Mouse (Mus musculus) skeletal muscle tissue, adult 2 months (tissue): ENCODE measurements around the gene Hras.

ENCODE experiments used
- DNase-seq: peaks from one replicate; pipeline ENCODE4 v3.0.0-alpha.2; 2012; ENCODE audit warnings: low read depth, low spot score

Hras gene

DNA sequence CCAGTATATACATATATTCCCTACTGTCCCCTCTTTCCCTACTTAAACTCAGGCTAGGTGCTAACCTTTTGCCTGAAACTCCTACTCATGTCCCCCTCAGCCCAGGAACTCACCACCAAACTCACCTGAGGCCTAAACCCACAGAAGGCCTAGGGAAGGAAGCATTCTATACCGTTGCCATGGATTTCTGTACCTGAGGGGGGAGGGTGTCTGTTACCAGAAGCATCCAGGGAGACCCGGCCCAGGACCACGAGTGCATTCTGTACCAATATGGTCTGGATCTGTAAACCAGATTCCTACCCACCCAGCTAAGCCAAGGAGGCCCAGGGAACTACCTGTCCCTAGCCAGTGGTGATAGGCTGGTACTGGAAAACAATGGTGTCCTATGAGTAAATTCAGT, 20.5 kb upstream of the Hras start:
- no peak for DNase-seq

DNA sequence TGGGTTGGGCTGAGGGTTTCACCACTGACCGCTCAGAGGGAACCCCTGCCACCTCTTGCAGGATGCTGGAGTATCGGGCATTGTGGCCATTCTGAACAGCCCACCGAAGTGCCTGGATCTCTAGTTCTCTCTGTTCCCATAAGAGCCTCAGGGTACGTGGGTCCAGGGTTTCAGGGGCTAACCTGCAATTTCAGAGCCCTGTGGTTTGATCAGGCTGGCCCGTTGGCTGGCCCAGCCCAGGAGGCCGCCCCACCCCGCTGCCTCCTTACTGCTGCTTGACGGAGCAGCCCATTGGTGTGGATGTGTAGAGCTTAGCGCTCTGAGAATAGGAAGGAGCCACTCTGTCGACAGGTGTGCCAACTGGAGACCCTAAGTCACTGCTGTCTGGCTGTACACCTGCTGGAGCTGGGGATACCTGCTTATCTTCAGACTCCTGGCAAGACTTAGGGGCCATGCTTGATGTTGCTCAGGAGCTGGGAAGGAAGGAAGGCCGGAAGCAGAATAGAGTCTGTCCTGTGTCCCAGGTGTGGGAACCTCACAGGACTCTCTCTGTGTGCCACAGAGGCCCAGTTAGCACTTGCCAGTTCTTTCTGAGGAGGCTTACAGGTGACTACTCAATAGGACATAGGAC, 19.9 kb upstream of the Hras start, which contains the start of gene Lmntd2:
TSS of gene Lmntd2 (minus strand) at position 476 of the 631 bp plus-strand sequence.
- no peak for DNase-seq

DNA sequence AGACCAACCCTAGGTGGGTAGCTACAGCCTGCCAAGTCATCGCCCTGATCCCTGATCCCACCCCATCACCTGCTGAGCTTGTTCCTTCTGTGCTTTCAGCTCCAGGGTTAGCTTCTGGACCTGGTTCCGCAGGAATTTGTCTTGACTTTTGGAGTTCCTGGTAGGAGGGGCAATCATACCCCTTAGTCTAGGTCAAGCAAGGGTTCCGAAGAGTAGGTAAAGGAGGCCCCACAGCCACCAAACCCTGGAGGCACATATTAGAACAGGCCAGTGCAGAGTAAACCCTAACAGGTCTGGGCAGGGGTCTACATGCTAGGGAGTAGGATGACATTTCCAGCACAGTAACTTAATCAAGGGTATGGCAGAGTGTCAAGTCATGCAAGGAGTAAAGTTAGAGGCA, 19.3 kb upstream of the Hras start:
- no peak for DNase-seq

DNA sequence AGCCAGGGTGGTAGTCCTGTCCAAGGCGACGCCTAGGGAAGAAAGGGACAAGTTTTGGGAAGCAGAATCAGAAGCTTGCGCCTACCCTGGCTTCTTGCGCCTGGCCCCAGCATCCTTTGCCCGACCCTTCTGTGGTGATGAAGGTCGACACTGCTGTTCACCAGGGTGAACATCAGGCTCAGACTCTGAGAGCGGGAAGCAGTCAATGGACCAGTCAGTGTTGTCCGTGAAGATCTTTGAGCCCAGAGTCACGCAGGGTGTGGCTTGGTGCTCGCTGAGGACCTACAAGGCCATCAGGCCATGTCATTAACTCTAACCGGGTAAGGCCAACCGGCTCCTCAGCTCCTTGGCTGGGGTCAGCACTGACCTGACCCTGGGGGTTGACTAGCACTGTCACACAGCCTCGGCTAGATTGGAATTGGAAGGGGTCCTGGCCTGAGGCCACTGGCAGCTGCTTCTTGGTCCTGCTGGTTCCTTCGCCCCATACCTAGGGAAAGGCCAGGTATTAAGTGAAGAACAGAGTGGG, 16.9 kb upstream of the Hras start:
- no peak for DNase-seq

DNA sequence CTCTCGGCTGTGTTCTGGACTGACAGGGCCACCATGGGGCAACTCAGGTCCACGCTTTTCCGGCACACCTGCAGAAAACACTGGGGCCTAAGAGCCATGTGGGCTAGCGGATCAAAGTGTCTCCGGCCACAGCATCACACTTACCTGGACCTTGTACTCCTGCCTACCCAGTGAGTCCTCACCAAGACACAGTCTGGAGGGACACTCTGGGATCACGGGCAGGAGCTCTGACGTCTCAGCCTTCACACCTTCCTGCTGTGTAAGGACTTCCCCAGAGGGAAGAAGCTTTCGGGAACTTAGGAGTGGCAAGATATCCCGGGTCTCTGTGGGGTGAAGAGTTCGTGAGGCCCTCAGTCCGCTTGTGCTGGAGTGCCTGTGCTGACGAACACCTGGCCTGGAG, 16.3 kb upstream of the Hras start:
- DNase-seq, result no peak

DNA sequence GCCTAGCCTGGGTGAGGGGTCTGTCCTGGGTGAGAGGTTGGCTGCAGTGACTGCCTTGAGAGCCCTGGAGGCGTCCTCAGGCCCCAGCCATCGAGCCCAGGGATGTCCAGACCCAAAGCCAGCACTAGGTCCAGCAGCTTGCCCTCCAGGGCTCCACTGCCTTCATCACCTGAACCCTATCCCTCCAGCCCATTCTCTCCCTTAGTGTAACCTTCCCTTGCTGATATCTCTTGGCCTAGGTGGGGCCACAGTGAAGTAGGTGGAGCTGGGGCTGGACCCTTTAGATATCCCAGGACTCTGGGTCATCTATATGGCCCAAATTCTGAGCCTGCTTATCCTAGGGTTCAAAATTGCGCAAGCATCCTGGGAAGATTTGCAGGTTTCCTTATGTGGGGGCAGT, 15.7 kb upstream of the Hras start:
- no peak for DNase-seq

DNA sequence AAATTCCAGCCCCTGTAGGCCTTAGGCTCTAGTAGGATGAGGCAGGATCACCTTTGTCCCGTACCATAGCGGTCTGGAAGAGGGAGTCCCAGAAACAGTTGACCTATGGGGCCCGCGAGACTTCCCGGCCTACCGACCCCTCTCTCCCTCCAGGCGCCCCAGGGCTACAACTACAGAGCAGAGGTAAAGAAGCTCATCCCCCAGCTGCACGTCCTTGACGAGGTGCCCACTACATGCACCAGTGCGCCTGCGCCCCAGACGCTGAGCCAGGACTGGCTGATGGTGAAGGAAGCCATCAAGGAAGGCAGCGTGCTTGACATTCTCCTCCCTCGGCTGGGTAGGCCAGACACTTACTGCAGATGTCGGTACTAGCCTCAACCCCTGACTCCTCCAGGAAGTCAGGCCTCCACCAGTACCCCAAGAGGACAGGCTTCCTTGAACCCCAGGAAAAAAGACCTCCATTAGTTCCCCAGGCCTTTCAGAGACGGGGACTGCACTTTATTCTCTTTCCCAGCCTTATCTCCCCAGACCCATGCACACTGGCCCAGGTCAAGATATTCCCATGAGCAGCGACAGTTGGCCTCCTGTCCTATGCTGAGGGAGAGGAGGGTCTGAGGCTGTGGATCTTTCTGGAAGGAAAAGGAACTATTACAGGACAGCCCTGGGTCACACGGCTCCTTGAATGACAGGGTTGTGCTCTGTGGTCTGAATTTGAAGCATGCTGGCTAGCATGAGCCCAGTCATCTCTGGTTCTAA, 12.6 kb upstream of the Hras start:
- no peak for DNase-seq

DNA sequence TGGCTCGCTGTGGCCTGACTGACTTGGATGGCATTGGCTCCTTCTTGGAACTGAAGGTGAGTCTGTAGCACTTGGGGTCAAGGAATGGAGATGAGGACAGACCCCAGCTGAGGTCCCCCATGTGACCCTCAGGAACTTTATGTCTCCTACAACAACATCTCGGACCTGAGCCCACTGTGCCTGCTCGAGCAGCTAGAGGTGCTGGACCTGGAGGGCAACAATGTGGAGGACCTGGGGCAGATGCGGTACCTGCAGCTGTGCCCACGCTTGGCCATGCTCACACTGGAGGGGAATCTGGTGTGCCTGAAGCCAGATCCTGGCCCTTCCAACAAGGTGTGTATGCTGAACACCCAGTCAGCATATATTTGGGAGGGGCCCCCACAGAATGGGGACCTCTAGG, 11.7 kb upstream of the Hras start:
- DNase-seq, result no peak

DNA sequence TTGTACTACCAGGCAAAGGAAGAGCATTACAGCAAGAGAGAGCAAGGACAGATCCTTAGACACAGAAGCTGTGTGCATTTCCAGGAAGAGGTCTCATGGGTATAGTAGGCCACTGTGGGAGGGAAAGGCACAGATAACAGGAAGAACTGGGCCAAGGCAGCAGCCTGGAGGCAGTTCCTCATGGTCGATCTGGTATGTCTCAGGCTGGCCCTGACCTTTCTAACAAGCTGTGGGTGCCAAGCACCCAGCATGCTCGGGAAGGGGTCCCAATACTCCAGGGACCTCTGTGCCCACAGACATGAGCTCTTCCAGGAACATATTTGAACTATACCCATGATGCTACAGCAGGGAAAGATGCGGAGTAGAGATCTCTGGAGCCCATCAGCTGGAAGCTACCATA, 10.7 kb upstream of the Hras start:
- no peak for DNase-seq

DNA sequence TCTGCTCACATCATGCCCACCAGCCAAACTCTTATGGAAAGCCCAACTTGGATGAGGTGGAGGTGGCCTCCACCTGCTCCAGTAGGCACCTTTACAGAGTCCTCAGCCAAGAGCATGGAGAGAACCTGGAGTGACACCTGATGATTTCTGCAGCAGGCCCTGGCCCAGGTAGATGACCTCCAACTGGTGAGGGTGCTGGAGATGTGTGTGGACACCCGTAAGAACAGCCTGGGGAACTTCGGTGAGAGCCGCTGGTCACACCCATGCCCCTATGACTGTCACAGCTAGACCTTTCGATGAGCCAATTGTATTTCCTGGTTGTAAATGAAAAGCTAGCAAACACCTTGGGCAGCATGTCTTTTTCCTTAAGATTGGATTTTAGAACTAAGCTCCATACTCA, 4.3 kb upstream of the Hras start:
- DNase-seq, result no peak

DNA sequence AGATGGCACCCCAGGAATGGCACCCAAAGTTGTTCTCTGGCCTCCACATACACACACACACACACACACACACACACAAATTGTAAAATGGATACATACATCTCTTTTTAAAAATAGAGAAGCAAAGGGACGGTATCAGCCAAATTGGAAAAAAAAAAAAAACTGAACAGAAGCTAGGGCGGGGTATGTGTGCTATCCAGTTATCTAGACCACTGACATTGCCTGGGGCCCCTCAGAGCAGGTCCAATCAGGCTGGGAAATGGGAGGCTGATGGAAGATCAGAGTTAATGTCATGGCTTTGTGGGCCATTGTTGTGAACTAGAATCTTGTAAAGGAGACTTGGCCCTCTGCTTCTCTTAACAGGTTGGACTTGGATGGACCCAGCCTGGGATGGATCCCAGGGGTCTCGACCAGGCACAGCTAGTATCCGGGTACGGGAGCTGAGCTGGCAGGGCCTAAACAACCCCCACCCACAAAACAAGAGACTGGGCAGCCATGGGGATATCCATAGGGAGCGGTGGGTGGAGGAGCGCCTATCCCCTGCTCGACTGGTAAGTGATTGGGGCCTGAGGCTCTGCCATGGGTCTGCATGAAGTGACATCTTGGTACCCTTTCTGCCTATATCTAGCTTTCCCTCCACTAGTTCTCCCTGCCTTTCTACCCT, 2.9 kb upstream of the Hras start:
- DNase-seq, result no peak

DNA sequence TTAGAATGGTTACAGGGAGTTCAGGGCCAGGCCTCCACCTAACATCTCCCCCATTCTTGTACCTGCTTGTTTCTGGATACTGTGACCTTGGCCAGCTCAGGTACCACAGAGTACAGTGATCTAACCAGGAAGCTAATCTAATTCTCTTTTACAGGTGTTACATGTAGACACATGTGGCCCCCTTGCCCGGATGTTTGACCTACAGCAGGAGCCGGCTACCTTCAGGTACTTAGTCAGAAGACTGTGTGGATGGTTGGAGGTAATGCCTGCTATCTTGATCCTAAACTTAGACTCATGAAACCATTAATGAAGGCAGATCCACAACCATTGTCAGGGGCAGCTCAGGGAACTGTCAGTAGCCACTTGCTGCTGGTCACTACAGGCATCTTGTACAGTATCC, 1.9 kb upstream of the Hras start:
- no peak for DNase-seq

DNA sequence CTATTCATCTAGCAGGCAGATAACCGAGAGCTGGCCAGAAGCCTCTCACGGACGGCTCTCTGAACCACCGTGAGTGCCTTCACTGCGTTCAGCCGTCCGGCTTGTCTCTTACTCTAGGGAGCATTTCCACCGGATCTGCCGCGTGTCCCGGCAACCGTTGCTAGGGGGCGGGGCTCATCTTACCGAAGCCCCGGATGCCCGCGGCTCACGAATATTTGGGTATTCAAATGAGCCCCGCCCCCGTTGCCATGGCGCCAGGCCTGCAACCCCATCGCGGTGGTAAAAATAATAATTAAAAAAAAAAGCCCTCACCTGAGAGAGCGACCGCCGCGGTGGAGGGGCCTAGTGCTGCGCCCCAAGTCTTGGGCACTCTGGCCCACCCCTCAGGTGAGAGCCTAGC, 1.0 kb upstream of the Hras start:
- peak; percentile 60 for DNase-seq

DNA sequence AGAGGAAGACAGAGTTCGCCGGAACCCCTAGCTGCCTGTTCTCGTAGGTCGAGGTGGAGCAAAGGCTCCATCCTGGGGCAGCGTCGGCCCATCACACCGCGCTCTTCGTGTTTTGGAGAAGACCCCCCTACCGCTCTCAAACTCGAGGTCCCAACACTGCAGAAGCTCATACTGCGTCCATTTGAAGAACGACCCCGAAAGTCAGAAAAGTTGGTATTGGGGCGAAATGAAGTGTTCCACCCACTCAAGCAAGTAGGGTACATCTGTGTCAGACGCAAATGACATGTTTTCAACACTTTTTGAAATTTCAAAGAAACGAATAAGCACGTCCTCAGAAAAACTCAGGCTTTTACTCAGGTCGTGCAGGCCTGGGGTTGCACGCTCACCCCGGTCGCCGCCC, 604 bp upstream of the Hras start:
- DNase-seq, result no peak

DNA sequence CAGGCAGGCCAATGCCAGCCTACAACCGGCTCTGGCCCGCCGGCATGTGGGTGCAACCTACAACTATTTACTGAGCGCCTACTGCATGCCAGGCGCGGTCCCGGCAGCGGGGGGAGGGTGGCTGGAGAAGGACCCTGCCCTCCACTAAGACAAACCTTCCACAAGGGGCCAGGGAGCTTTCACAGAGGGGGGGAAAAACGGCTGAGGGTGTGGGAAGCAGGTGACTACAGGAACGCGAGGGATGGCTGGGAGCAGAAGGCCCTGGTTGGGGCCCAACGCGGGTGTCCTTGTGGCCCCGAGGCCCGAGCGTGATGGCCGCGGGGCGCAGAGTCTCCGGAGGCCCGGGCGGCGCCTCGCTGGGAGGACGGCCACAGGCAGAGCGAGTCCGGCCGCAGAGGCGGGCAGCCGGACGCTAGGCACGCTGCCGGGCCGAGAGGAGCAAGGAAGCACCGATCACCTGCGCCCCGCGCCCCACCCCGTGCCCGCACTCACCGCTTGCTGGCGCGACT, 403 bp downstream of the Hras start:
- peak; percentile 16 for DNase-seq

DNA sequence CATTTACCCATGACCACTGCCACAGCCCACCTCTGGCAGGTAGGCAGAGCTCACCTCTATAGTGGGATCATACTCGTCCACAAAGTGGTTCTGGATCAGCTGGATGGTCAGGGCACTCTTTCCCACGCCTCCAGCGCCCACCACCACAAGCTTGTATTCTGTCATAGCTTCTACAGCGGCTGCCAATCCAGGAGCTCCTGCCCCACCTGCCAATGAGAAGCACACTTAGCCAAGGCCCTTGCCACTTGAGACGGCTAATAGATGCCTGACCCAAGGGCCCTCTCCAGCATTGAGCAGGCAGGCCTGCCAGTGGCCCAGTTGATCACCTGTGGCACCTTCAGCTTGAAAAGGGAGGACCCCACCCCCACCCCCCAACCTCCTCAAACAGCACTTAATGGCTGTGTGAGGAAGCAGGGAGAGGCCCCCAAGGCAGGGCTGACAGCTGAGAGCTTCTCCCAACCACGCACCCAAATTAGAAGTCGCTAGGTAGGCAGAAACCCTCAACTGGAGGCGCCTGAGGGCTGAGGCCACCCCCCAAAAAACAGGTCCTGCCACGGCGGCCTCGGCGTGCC, 943 bp downstream of the Hras start:
- peak; percentile 36 for DNase-seq

DNA sequence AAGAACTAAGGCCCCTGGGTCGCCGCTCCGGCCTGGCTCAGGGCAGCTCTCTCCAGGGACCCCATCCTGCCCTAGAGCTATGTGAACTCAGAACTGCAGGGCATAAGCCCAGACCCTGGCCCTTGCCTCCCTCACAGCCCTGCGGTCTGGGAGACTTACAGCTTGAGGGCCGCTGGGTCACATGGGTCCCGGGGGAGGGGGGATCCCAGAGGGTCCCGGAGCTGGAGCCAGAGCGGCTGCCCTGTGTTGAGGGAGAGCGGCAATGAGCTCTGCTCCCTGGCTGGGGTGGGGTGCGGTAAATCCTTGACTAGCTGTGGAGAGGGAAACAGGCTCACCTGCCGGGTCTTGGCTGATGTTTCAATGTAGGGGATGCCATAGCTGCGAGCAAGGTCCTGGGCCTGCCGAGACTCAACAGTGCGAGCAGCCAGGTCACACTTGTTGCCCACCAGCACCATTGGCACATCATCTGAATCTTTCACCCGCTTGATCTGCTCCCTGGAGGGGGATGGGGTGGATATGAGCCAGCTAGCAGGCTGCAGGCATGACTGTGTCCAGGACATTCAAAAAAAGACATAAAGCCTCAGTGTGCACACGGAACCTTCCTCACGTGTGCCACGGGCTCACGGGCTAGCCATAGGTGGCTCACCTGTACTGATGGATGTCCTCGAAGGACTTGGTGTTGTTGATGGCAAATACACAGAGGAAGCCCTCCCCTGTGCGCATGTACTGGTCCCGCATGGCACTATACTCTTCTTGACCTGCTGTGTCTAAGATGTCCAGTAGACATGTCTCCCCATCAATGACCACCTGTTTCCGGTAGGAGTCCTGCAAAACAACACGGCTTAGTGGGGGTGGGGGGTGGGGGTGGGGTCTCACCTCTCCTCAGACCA, 1.8 kb downstream of the Hras start:
- DNase-seq, result no peak

DNA sequence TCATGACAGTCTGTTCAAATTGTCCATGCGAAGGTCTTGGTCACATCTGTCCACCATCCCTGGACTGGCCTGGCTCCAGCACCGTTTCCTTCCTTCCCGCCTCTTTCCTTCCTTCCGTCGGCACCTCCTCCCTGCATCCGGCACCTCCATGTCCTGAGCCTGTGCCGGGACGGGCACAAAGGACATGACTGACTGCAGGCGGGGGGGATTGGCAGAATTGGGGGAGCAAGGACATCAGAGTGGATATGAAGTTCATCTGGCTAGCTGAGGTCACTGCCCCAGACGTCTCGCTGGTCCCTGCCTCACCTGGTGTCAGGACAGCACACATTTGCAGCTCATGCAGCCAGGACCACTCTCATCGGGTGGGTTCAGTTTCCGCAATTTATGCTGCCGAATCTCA, 2.8 kb downstream of the Hras start:
- no peak for DNase-seq

DNA sequence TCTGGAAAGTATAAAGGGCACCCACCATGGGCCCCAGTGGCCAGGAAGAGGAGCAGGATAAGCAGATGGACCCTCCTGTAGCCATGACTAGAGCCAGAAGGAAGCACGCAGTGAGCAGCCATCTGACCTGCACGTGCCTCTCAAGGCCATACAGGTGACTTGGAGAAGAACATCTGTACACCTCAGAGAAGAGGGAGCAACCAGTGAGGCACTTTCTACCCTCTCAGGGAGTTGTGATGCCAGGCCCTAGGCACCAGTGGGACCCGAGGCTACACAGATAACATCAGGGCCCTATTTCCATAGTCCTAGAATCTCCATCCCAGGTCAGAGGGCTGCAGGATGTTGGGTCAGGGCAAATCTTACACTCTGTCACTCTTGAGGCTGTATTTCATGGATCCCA, 3.6 kb downstream of the Hras start:
- DNase-seq, result no peak

DNA sequence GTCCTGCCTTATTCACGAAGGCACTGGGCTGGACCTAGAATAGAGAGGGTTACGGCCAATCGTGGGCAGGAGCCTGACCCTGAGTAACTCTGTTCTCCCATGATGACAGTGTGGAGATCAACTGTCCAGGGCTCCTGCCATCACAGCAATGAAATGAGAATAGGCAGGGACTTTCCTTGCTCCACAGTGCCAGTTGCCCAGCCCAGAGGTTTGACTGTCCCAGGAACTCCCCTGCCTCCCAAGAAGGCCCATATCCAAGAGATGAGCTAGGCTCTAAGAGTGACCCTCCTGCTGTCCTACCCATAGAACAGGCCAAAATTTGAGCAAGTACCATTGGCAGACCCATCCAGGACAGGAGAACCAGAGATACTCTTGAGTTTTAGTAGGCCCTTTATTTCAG, 5.1 kb downstream of the Hras start:
- DNase-seq, result no peak

DNA sequence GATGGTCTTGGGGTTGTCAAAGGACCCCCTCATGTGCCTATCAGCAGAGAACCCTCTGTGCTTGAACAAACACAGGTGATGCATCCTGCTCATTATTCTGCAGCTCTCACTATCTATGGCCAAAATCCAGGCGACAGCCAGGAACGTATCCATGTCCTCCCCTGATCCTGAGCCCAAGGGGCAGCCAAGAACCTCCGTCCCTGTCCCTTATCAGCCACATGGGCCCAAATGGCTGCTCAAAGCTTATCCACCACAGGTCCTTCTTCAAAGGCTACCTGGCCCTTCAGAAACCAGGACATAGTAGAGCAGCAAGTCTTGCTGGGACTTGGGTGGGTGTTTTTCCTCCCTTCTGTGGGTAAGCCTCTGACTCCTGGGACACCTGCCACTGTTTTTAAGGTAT, 5.6 kb downstream of the Hras start:
- DNase-seq, result no peak
